Mouse (Mus musculus): Measurements from ENCODE around the gene Arih1.

The Arih1 gene

GRCm38 (mm10) chr9:59486549-59487065 lies at the start of gene Arih1:
Gene Arih1, minus strand, starts transcription at chr9:59486618.
- DNase-seq (ENCODE audit: low spot score in 2 of 2), result peak; percentile 99

- DNase-seq (ENCODE audit: low spot score in 2 of 2), result no peak
Measured at GRCm38 (mm10) chr9:59533889-59534288, 47.5 kb upstream of the Arih1 start.

- no peak for DNase-seq (ENCODE audit: low spot score in 2 of 2)
Measured at GRCm38 (mm10) chr9:59533422-59533821, 47.0 kb upstream of the Arih1 start.

GRCm38 (mm10) chr9:59531645-59532044 lies 45.2 kb upstream of the Arih1 start:
- no peak for DNase-seq (ENCODE audit: low spot score in 2 of 2)

- no peak for DNase-seq (ENCODE audit: low spot score in 2 of 2)
Measured at GRCm38 (mm10) chr9:59528274-59528673, 41.9 kb upstream of the Arih1 start.

GRCm38 (mm10) chr9:59527580-59527979 lies 41.2 kb upstream of the Arih1 start:
- DNase-seq (ENCODE audit: low spot score in 2 of 2), result no peak

- DNase-seq (ENCODE audit: low spot score in 2 of 2), result no peak
Measured at GRCm38 (mm10) chr9:59526727-59527126, 40.3 kb upstream of the Arih1 start.

- no peak for DNase-seq (ENCODE audit: low spot score in 2 of 2)
Measured at GRCm38 (mm10) chr9:59522906-59523305, 36.5 kb upstream of the Arih1 start.

- DNase-seq (ENCODE audit: low spot score in 2 of 2), result no peak
Measured at GRCm38 (mm10) chr9:59519396-59519795, 33.0 kb upstream of the Arih1 start.

GRCm38 (mm10) chr9:59518976-59519375 lies 32.6 kb upstream of the Arih1 start:
- peak in 1 of 2 experiments; percentile 49 for DNase-seq (ENCODE audit: low spot score in 2 of 2)

GRCm38 (mm10) chr9:59517127-59517526 lies 30.7 kb upstream of the Arih1 start:
- DNase-seq (ENCODE audit: low spot score in 2 of 2), result no peak

- DNase-seq (ENCODE audit: low spot score in 2 of 2), result no peak
Measured at GRCm38 (mm10) chr9:59515069-59515468, 28.7 kb upstream of the Arih1 start.

GRCm38 (mm10) chr9:59512381-59512780 lies 26.0 kb upstream of the Arih1 start:
- no peak for DNase-seq (ENCODE audit: low spot score in 2 of 2)

GRCm38 (mm10) chr9:59508146-59508545 lies 21.7 kb upstream of the Arih1 start:
- DNase-seq (ENCODE audit: low spot score in 2 of 2), result no peak

- no peak for DNase-seq (ENCODE audit: low spot score in 2 of 2)
Measured at GRCm38 (mm10) chr9:59487331-59487730, 913 bp upstream of the Arih1 start.

GRCm38 (mm10) chr9:59486076-59486518 lies 321 bp downstream of the Arih1 start:
- no peak for DNase-seq (ENCODE audit: low spot score in 2 of 2)

- DNase-seq (ENCODE audit: low spot score in 2 of 2), result peak; percentile 42 to 46
Measured at GRCm38 (mm10) chr9:59485511-59486075, 825 bp downstream of the Arih1 start.

GRCm38 (mm10) chr9:59484760-59485159 lies 1.7 kb downstream of the Arih1 start:
- no peak for DNase-seq (ENCODE audit: low spot score in 2 of 2)

- DNase-seq (ENCODE audit: low spot score in 2 of 2), result peak in 1 of 2 experiments; percentile 13
Measured at GRCm38 (mm10) chr9:59482419-59482818, 4.0 kb downstream of the Arih1 start.

GRCm38 (mm10) chr9:59476617-59477016 lies 9.8 kb downstream of the Arih1 start:
- no peak for DNase-seq (ENCODE audit: low spot score in 2 of 2)

GRCm38 (mm10) chr9:59474838-59475237 lies 11.6 kb downstream of the Arih1 start:
- DNase-seq (ENCODE audit: low spot score in 2 of 2), result no peak

GRCm38 (mm10) chr9:59473171-59473570 lies 13.2 kb downstream of the Arih1 start:
- no peak for DNase-seq (ENCODE audit: low spot score in 2 of 2)

GRCm38 (mm10) chr9:59469446-59469845 lies 17.0 kb downstream of the Arih1 start:
- no peak for DNase-seq (ENCODE audit: low spot score in 2 of 2)

- DNase-seq (ENCODE audit: low spot score in 2 of 2), result no peak
Measured at GRCm38 (mm10) chr9:59464293-59464692, 22.1 kb downstream of the Arih1 start.

All from right cerebral cortex, adult 2 months (tissue).